Mouse (Mus musculus) midbrain, postnatal 0 days (tissue): ENCODE measurements at regions not wholly inside any gene's neighbourhood (a gene's known extent, or its start where the extent isn't known, plus 50 kb on each side); places are given as distances from the start of the nearest gene placed in this dataset.

Source experiments
- ATAC-seq: fragments of 200-750 bp; cut with Nextera tagmentation; 2 replicates; pipeline ENCODE4 v1.8.0; 2017; ENCODE audit warnings: moderate number of reproducible peaks, mild to moderate bottlenecking, moderate TSS enrichment, moderate library complexity; ENCODE audit not compliant: low FRiP score
- DNase-seq: peaks from one replicate; pipeline ENCODE4 v3.0.0-alpha.2; 2015; ENCODE audit warnings: low spot score
- H3K27ac ChIP-seq: fragments of 300-500 bp; sonication (generic); 2 replicates; pipeline ENCODE4 v1.5.1; 2014; ENCODE audit warnings: low read depth, mild to moderate bottlenecking, low read length, mixed read lengths
- H3K27me3 ChIP-seq: fragments of 300-500 bp; sonication (generic); 2 replicates; pipeline ENCODE4 v1.6.1; 2014; ENCODE audit warnings: low read length, control low read depth, mixed read lengths; ENCODE audit not compliant: insufficient read depth
- H3K36me3 ChIP-seq: fragments of 300-500 bp; sonication (generic); 2 replicates; pipeline ENCODE4 v1.6.1; 2014; ENCODE audit warnings: low read length, control low read depth, mixed read lengths; ENCODE audit not compliant: insufficient read depth
- H3K4me1 ChIP-seq: fragments of 300-500 bp; sonication (generic); 2 replicates; pipeline ENCODE4 v1.6.1; 2014; ENCODE audit warnings: mild to moderate bottlenecking, control low read depth, antibody characterized with exemption, low read length, mixed read lengths; ENCODE audit not compliant: insufficient read depth
- H3K4me2 ChIP-seq: fragments of 300-500 bp; sonication (generic); 2 replicates; pipeline ENCODE4 v1.6.1; 2014; ENCODE audit warnings: low read depth, mild to moderate bottlenecking, low read length, mixed read lengths; ENCODE audit not compliant: poor library complexity, severe bottlenecking
- H3K4me3 ChIP-seq: fragments of 300-500 bp; sonication (generic); 2 replicates; pipeline ENCODE4 v1.5.1; 2014; ENCODE audit warnings: low read depth, mild to moderate bottlenecking, low read length, moderate library complexity
- H3K9ac ChIP-seq: fragments of 300-500 bp; sonication (generic); replicated peaks from 2 replicates; pipeline ENCODE4 v1.6.1; 2014; ENCODE audit warnings: mild to moderate bottlenecking, low read length, moderate library complexity, mixed read lengths; ENCODE audit not compliant: poor library complexity, severe bottlenecking
- H3K9me3 ChIP-seq: fragments of 300-500 bp; sonication (generic); 2 replicates; pipeline ENCODE4 v1.6.1; 2016; ENCODE audit warnings: low read length, control low read depth
- CTCF ChIP-seq: IDR thresholded peaks from 2 replicates; pipeline ENCODE4 v1.5.1; 2016; ENCODE audit warnings: antibody characterized with exemption, mild to moderate bottlenecking
- WGBS: fragments of 180-500 bp; shearing (Covaris S2); extraction: QIAGEN DNeasy Blood & Tissue Kit; methylation state at CpG from one replicate; pipeline ENCODE4 v1.1.7; 2014; 5-methylcytosine and 5-hydroxymethylcytosine counted together

GRCm38 (mm10) chr8:87210546-87210945 lies 261.9 kb downstream of the Cbln1 start:
- no peak overlapping the region for H3K4me3 ChIP-seq
- 54% methylated on average over 4 of the region's 4 CpGs for WGBS
- no peak for ATAC-seq

GRCm38 (mm10) chr8:87209295-87209694 lies 263.1 kb downstream of the Cbln1 start:
- H3K4me3 ChIP-seq, result no peak overlapping the region
- ATAC-seq, result no peak
- H3K9me3 ChIP-seq, result no peaks in the 10 kb centered on the region
- peak; percentile 28 for DNase-seq
- no peak overlapping the region for H3K9ac ChIP-seq
- H3K27ac ChIP-seq, result no peak overlapping the region
- H3K27me3 ChIP-seq, result no peaks in the 10 kb centered on the region
- no peaks in the 10 kb centered on the region for H3K4me1 ChIP-seq
- H3K4me2 ChIP-seq, result no peak overlapping the region
- TF ChIP-seq CTCF, result no peak
- WGBS, result 83% methylated on average over 1 of the region's 1 CpGs
- no peaks in the 10 kb centered on the region for H3K36me3 ChIP-seq

More at GRCm38 (mm10) chr8:87210546-87210945, 261.9 kb downstream of the Cbln1 start:
- DNase-seq, result no peak
- Histone ChIP-seq H3K27me3 (no peaks in the 10 kb centered on the region), H3K9me3 (no peaks in the 10 kb centered on the region), H3K27ac (no peak overlapping the region), H3K4me1 (no peaks in the 10 kb centered on the region), H3K4me2 (no peak overlapping the region), H3K36me3 (no peaks in the 10 kb centered on the region), H3K9ac (no peak overlapping the region)
- no peak for TF ChIP-seq CTCF

GRCm38 (mm10) chr8:87208036-87208435 lies 264.4 kb downstream of the Cbln1 start:
- Histone ChIP-seq H3K27ac (no peak overlapping the region), H3K4me1 (no peaks in the 10 kb centered on the region), H3K27me3 (no peaks in the 10 kb centered on the region), H3K36me3 (no peaks in the 10 kb centered on the region), H3K4me2 (no peak overlapping the region), H3K9ac (no peak overlapping the region), H3K9me3 (no peaks in the 10 kb centered on the region), H3K4me3 (no peak overlapping the region)
- DNase-seq (no peak), ATAC-seq (no peak)
- TF ChIP-seq CTCF, result no peak

- no peaks in the 10 kb centered on the region for H3K4me1 ChIP-seq
- ATAC-seq, result no peak
- WGBS, result 88% methylated on average over 7 of the region's 7 CpGs
- no peaks in the 10 kb centered on the region for H3K9me3 ChIP-seq
- H3K9ac ChIP-seq, result no peak overlapping the region
- DNase-seq, result no peak
- H3K27ac ChIP-seq, result no peak overlapping the region
- TF ChIP-seq CTCF, result no peak
- no peak overlapping the region for H3K4me3 ChIP-seq
- H3K4me2 ChIP-seq, result no peak overlapping the region
- no peaks in the 10 kb centered on the region for H3K36me3 ChIP-seq
- H3K27me3 ChIP-seq, result no peaks in the 10 kb centered on the region
These were observed 269.7 kb downstream of the Cbln1 start for GRCm38 (mm10) chr8:87202639-87203160.

- no peak overlapping the region for H3K4me2 ChIP-seq
- TF ChIP-seq CTCF, result no peak
- H3K27me3 ChIP-seq, result no peaks in the 10 kb centered on the region
- H3K9me3 ChIP-seq, result no peaks in the 10 kb centered on the region
- no peaks in the 10 kb centered on the region for H3K36me3 ChIP-seq
- ATAC-seq (no peak), DNase-seq (peak; percentile 70)
- WGBS, result 8% methylated on average over 8 of the region's 8 CpGs
- H3K9ac ChIP-seq, result no peak overlapping the region
- H3K4me1 ChIP-seq, result no peaks in the 10 kb centered on the region
- H3K27ac ChIP-seq, result no peak overlapping the region
- no peak overlapping the region for H3K4me3 ChIP-seq
These were observed 272.8 kb downstream of the Cbln1 start for GRCm38 (mm10) chr8:87199461-87200131.

GRCm38 (mm10) chr8:87197867-87198536 lies 274.4 kb downstream of the Cbln1 start:
- Histone ChIP-seq H3K4me3 (no peak overlapping the region), H3K27me3 (no peaks in the 10 kb centered on the region), H3K4me1 (no peaks in the 10 kb centered on the region), H3K4me2 (no peak overlapping the region), H3K36me3 (no peaks in the 10 kb centered on the region), H3K9ac (no peak overlapping the region), H3K9me3 (no peaks in the 10 kb centered on the region), H3K27ac (no peak overlapping the region)
- WGBS, result 63% methylated on average over 8 of the region's 8 CpGs
- TF ChIP-seq CTCF, result no peak
- ATAC-seq (no peak), DNase-seq (no peak)
